Mouse (Mus musculus): ENCODE data around the gene Klra3.
"Not testable (repeated sequence)": the region's sequence is repeated elsewhere in the genome, so short reads cannot be mapped to it uniquely, and the experiment has no call there.

The Klra3 gene

DNA sequence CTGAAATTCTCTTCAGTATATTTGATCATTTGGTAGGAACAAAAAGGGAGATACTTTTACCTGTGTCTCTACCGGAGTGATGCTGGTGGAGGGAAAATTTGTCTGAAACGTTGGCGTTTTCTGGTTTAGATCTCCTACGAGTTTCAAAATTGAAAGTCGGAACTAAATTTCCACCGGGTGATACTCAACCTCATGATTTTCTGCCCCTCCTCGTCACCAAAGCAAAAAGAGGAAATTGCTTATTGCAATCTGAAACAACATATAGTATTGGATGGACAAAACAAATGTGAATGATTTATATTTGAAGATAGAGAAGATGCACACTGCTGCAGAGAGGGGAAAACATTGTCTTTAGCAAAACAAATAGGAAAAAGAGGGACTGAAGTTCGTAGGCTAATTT, at the start of gene Klra3:
Gene Klra3 (minus strand): TSS at position 164 of the 400 bp plus-strand sequence.
- no peak for DNase-seq (ENCODE audit: low read depth, low spot score)

- no peak for DNase-seq (ENCODE audit: low read depth, low spot score)
Measured at GRCm38 (mm10) chr6:130386750-130387149, 49.4 kb upstream of the Klra3 start, which contains the start of gene Klra1. Gene Klra1 (minus strand): TSS chr6:130386874.

- no peak for DNase-seq (ENCODE audit: low read depth, low spot score)
Measured at GRCm38 (mm10) chr6:130385803-130386202, 48.4 kb upstream of the Klra3 start.

- no peak for DNase-seq (ENCODE audit: low read depth, low spot score)
Measured at GRCm38 (mm10) chr6:130382375-130382774, 45.0 kb upstream of the Klra3 start.

DNA sequence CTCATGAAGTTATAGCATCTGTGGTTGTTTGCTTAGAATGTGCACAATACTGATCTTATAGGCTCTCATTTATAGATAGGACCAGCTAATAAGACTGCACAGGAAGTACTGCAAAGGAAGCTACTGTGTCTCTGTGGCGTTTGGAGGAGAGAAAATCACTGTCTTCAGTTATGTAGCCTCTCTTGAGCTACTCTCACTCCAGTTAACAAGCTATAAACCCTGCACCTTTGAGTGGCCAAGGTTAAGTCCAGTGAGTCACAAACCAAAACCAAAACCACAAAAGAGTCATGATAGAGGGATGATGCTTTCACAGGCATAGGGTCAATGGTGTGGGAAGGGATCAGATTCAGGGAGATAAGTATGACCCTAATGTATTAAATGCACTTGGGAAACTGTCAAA, 8.0 kb upstream of the Klra3 start:
- DNase-seq (ENCODE audit: low read depth, low spot score) = not testable (repeated sequence)

- not testable (repeated sequence) for DNase-seq (ENCODE audit: low read depth, low spot score)
Measured at GRCm38 (mm10) chr6:130341973-130342372, 4.6 kb upstream of the Klra3 start.

- DNase-seq (ENCODE audit: low read depth, low spot score) = no peak
Measured at GRCm38 (mm10) chr6:130287984-130288649, 49.3 kb downstream of the Klra3 start.

DNA sequence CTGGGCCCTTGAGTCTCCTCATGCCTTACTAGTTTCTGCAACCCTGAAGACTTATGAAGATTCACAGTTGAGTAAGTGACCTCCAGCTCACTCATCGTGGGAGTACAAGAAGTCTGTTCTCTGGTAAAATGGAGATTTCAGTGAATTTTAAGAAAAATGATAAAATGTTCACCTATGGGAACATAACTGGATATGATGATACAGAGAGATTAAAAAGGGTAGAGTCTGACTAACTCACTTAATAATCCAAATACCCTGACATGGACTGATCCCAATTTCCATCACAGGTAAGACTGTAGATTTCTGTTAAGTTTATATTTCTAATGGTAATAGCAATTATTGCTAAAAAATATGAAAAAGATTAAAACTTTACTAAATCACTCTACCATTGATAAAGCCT, 55.5 kb downstream of the Klra3 start, which contains the start of gene Klra10:
Gene Klra10 (minus strand): TSS at position 101 of the 400 bp plus-strand sequence.
- not testable (repeated sequence) for DNase-seq (ENCODE audit: low read depth, low spot score)

Data from retina, adult 2 months (tissue).